9 mouse cellular contexts compared by ENCODE assay signal in the genomic region with DNA sequence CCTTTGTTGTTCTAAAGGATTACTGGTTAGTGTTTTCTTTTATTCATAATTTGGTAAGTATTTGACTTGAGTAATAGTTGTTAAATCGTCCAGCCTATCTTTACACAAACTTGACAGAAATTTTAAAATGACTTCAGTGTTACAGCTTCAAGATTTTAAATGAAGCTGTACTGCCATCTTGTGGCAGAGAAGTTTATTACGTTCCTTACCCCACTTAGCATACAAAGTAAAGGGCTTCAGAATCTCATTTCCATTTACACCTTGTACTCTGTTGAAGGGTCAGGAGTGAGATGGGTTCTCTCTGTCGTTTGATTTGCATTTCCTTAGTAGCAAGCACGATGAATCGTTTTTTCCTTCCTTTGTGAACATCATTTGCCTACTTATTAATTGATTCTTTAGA. TPM values are rescaled to one million over a fixed set of nuclear protein-coding genes. Genes with fewer than 3 reads are reported as not detected.
DNase-seq lines count a peak whose midpoint lies in the region; ATAC-seq and TF ChIP-seq lines count a peak whose summit lies in the region.
"Had no signal": no experiment of that assay in that cellular context is flagged by ENCODE, and none has a peak within 500 bp of the region (broad histone marks: within the 10 kb centered on the region; RNA-seq: fewer than 3 reads in every experiment).

No protein-coding gene starts in this region.

- DNase-seq in gastrocnemius, adult 18-20 months (ENCODE audit: low spot score), result peak; percentile 28
- DNase-seq in gastrocnemius, postnatal 14 days, result no peak
- peak; percentile 41 for DNase-seq in ovary, postnatal 14 days (ENCODE audit: low spot score)
- DNase-seq in ovary, postnatal 10 days (ENCODE audit: low spot score), result no peak
- DNase-seq in c-Kit-positive CD71-positive TER-119-negative erythroid progenitor cells, embryonic 14.5 days (ENCODE audit: low read depth), result peak; percentile 35
- peak; percentile 73 for DNase-seq in naive thymus-derived CD4-positive, alpha-beta T cell, adult 2 months (ENCODE audit: low read depth)
- no peak for DNase-seq in spleen, adult 12 weeks (ENCODE audit: low spot score)

- no peak for ATAC-seq in intestine, postnatal 0 days

- H3K9me3 ChIP-seq in intestine, postnatal 0 days (ENCODE audit: control insufficient read depth), result no peaks in the 10 kb centered on the region

- no peak overlapping the region for H3K27ac ChIP-seq in intestine, postnatal 0 days (ENCODE audit: low read depth, low read length)

- H3K27me3 ChIP-seq in intestine, postnatal 0 days (replicated peaks; ENCODE audit: control insufficient read depth, insufficient read depth, low read length), result no peaks in the 10 kb centered on the region

- H3K36me3 ChIP-seq in intestine, postnatal 0 days (ENCODE audit: control insufficient read depth, insufficient read depth), result no peaks in the 10 kb centered on the region

- H3K4me2 ChIP-seq in intestine, postnatal 0 days (replicated peaks; ENCODE audit: low read depth), result no peak overlapping the region

- H3K4me3 ChIP-seq in intestine, postnatal 0 days (ENCODE audit: low read depth, low read length), result no peak overlapping the region

- WGBS in intestine, postnatal 0 days, result 2% methylated on average over 5 of the region's 5 CpGs

- TF ChIP-seq CTCF in intestine, postnatal 0 days (IDR thresholded peaks at IDR 0.05; ENCODE audit: low read depth), result peak; percentile 74

- intact Hi-C loops in gastrocnemius, postnatal 14 days (cut with DNase I; ENCODE audit: low total_unique reads), result no loop called here

- no peaks in the 10 kb centered on the region for H3K4me1 ChIP-seq in intestine, postnatal 0 days (replicated peaks; ENCODE audit: control insufficient read depth, insufficient read depth, low read length)

- no peak overlapping the region for H3K9ac ChIP-seq in intestine, postnatal 0 days (ENCODE audit: low read depth, low read length)

RNA-seq across cellular contexts. Expression of gene Olfr713, which starts 14.9 kb away (rescaled TPM):
- not detected for total RNA-seq in gastrocnemius, adult 18-20 months (2021)
- total RNA-seq in gastrocnemius, postnatal 14 days (2021), result not detected
- polyA plus RNA-seq in intestine, postnatal 0 days (2015; fragmentation: Nextera tagmentation; extraction: Ambion mirVana), result not detected in 2 replicates
- total RNA-seq: layer of hippocampus, adult 8-10 months had no signal

RNA-seq across cellular contexts. Expression of gene Olfr714, which starts 24.9 kb away (rescaled TPM):
- total RNA-seq in gastrocnemius, adult 18-20 months (2021), result not detected
- total RNA-seq in gastrocnemius, postnatal 14 days (2021), result not detected
- polyA plus RNA-seq in intestine, postnatal 0 days (2015; fragmentation: Nextera tagmentation; extraction: Ambion mirVana), result not detected in 2 replicates
- total RNA-seq: layer of hippocampus, adult 8-10 months had no signal

RNA-seq across cellular contexts. Expression of gene Olfr2, which starts 40.0 kb away (rescaled TPM):
- not detected for total RNA-seq in gastrocnemius, adult 18-20 months (2021)
- total RNA-seq in gastrocnemius, postnatal 14 days (2021), result not detected
- not detected in 2 replicates for polyA plus RNA-seq in intestine, postnatal 0 days (2015; fragmentation: Nextera tagmentation; extraction: Ambion mirVana)
- total RNA-seq: layer of hippocampus, adult 8-10 months had no signal

RNA-seq across cellular contexts. Expression of gene Olfr17, which starts 47.2 kb away (rescaled TPM):
- total RNA-seq in gastrocnemius, adult 18-20 months (2021), result not detected
- not detected for total RNA-seq in gastrocnemius, postnatal 14 days (2021)
- polyA plus RNA-seq in intestine, postnatal 0 days (2015; fragmentation: Nextera tagmentation; extraction: Ambion mirVana), result not detected in 2 replicates
- total RNA-seq: layer of hippocampus, adult 8-10 months had no signal

Comparison
In these comparisons a context has a peak if more than half of its experiments do, and no peak if none do; other contexts are left out.
1. DNase-seq: peak in gastrocnemius, adult 18-20 months (single experiment), ovary, postnatal 14 days (single experiment), c-Kit-positive CD71-positive TER-119-negative erythroid progenitor cells, embryonic 14.5 days (single experiment) and naive thymus-derived CD4-positive, alpha-beta T cell, adult 2 months (single experiment); none in gastrocnemius, postnatal 14 days (single experiment), ovary, postnatal 10 days (single experiment) and spleen, adult 12 weeks (single experiment).